Mouse (Mus musculus) embryonic fibroblast, embryonic 13.5 days (primary cell): ENCODE measurements at regions not wholly inside any gene's neighbourhood (a gene's known extent, or its start where the extent isn't known, plus 50 kb on each side); places are given as distances from the start of the nearest gene placed in this dataset.

ENCODE experiments used
- CTCF ChIP-seq: IDR thresholded peaks from 2 replicates; pipeline ENCODE4 v1.5.1; 2011; ENCODE audit warnings: mild to moderate bottlenecking, control low read depth, low read length, moderate library complexity, borderline replicate concordance; ENCODE audit not compliant: insufficient read depth
- POLR2A ChIP-seq: IDR thresholded peaks from 2 replicates; pipeline ENCODE4 v1.6.1; 2011; ENCODE audit warnings: low read depth, mild to moderate bottlenecking, control low read depth, low read length, moderate library complexity

DNA sequence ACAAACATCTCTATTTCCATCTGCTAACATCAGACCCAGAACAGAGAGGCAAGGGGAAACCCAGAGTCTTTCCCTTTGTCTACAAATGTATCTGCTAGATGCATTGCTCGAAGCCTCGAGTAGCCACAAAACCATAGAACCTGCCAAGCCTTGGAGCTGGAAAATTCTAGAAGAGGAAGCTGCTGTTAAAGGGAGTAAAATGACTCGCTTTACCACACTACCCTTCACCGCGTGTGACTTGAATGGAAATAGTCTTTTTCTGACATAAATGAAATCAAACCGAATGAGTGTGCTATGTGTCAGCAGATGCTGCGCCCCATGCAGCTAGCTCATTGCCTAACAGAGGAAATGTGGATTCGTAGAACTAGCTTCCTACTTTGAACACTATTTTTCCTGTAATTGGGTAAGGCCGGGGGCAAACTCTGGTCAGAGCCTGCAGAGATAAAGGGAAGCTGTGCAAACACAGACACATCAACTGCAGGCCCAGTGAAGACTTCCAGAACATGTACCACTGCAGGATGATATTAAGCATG lies 63.3 kb upstream of the Rbpj start:
- TF ChIP-seq CTCF (no peak), POLR2A (no peak)
